Mouse (Mus musculus) spleen, adult 12 weeks (tissue): ENCODE measurements around the gene Fam107b.

Experiments used
- DNase-seq: peaks from one replicate; pipeline ENCODE4 v3.0.0; 2022; ENCODE audit warnings: low spot score

The Fam107b gene

DNA sequence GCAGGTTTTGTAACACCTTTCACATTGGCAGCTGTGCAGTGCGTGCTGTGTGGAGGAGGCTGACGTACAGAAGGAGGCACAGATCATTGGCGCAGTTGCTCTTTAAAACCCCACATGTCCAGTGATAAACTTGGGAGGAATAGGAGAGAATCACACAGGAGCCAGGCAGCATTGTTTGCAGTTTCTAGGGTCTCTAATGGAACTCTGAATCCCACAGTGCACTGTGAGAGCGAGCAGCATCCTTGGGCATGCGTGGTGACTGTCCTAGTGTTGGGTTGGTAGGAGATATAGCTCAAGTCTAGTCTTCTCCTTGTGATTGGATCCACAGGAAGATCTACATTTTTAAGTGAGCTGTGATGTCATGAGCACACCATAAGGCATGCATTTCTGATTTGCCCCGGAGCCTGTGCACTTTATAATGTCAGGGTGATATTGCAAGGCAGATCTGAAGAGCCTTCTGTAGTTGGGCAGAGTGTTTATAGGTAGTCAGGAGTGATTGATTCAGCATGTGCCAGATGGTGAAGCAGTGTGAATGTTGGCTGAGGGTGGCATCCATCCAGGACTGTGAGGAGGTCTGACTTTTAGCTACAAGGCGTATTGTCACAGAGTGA, 169.2 kb downstream of the Fam107b start:
- DNase-seq, result no peak

DNA sequence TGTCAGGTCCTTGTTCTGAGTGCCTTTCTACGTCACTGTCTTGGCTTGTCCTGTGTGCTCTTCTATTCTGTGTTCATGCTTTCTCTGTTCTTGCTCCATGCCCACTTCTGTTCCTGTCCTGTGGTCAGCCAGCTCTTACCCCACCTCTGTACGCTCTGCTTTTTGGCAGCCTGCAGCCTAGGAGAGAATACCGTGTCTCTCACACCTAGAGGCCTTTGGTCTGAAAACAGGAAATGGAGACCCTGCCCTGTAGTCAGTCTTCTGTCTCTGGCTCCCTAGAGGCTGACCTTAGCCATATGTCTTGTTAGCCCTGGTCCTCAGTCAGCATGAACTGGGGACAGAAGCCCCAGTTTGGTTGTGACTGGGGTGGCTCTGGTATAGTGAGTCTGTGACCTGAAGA, 170.0 kb downstream of the Fam107b start:
- DNase-seq, result no peak

DNA sequence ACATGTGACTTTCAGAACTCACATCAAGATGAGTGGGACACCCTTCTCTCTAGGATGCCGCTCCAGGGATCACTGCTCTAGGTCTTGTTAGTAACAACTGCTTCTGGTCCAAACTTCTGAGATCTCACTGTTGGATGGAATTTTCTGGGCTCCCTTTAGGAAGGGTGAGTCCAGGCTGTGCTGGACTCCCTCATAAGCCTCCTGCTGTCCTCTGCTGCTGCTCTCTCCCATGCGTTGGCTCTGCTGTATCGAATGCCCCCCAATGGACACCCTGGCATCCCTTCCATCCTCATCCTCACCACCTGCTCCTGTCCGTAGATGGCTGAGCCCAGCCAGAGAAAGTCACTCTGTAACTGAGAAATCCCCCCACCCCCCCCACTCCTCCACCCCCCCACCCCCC, 170.4 kb downstream of the Fam107b start:
- DNase-seq, result no peak

DNA sequence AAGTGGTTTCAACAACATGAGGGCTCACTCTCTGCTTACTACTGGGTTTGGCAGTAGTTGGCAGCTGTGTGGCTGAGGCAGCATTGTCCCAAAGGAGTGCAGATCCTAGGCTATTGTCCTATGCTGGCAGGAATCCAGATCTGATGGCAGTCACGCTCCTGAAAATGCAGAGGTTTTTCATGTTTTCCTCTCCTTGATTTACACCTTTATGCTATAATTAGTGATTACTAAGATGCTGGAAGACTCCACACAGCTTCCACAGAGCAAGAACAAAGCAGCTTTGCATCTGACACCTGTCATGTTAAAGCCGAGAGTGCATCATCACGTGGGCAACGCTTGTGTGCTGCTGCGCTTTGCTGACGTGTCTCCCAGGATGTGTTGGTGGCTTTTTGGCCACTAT, 172.2 kb downstream of the Fam107b start:
- DNase-seq, result no peak

DNA sequence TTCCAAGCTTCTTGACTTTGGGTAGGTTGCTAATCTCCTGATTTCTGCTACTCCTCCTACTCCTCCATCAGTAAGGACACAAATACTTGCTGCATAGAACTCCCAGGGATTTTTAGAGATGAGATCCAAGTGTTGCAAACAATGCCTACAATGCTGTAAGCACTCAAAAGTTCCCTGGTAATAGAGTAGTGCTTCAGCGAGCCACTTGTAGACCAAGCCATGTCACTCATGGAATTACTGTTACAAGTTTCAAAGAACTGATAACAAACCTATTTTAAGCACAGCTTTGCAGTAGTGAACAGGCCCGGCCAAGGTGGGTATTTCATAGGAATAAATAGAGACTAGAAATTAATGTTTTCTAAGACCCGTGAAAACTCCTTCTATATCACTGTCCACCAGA, 174.8 kb downstream of the Fam107b start:
- no peak for DNase-seq

DNA sequence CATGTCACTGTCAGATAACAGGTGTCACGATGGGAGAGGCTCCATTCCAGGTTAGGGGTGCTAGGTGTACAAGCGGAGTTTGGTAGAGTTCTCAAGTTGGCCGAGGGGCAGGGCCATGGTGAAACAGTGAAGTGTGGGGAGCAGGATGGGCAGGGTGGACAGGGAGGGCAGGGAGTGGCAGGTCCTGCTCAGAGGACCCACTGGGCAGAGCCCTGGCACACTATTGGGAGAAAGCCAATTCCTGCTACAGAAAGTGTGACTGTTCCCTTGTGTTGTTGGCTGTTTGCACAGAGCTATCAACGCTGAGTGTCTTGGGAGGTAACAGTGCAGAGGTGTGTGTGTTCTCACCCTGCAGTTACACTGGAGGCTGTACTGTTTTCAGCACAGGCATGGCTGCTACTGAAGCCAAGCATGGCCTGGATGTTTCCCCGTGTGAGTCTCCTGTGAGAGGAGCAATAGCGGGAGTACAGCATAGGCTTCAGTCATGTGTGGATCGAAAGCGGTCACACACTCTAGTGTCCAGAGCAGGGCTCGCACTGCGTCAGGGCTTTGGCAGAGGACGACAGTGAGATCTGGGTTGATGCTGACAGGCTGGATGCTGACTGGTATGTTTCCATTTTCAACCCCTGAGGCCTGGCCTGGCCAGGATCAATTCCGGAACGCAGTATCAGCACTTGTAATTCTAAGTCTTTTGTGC, 175.8 kb downstream of the Fam107b start:
- no peak for DNase-seq

DNA sequence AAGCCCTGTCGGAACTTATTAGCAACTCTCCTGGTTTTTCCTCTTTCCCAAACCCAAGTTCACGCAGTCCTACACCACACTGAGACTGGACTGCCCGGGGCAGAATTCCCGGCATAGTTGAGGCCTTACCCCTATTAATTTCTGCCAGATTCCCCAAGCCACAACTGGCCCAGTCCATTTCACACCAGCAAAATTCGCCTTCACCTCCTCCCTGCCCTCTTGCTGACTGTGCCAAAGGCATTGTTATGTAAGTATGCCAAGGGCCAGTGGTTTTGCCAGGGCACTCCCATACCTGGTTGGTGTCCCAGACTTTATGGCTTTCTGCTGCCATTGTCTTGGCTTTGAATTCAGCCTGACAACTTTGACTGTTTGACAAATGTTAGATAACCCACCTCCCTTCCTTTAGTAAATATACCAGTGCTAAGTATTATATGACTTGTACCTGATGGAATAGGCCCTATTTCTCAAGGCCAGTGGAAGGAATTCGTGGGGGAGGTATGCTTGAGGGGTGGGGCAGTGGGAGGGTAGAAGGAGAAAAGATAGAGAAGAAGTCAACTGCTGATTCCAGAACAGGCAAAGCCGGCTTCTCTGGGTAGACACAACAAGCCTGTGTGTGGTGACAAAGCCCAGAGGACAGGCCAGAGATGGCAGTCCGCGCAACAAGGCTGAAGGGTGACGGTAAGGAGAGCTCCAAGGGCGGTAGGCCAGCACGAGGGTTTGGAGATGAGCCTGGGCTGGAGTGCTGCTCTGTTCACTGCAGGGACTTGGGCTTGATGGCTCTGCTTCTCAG, 178.6 kb downstream of the Fam107b start:
- no peak for DNase-seq

DNA sequence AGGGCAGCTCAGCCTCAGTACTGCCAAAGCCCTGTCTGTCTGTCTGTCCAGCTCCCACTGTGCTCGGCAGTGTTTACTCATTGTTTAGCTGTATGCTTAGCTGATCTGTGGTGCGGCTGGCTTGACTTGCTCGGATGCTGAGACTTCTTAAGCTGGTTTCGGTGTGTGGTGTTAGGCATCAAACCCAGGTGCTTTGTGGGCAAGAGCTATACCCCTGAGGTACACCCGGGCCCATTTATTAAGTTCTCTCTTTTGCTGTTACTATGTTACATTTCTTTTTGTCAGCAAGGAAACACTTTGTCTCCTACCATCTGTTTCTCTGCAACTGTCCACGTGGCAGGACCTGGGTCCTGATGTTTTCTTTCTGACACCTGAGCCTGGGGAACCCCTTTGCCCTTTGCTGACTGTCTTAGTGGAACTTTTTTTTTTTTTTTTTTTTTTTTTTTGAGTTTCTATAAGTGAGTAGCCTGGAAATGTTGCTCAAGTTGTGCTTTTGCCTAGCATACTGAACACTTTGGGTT, 179.3 kb downstream of the Fam107b start:
- no peak for DNase-seq

DNA sequence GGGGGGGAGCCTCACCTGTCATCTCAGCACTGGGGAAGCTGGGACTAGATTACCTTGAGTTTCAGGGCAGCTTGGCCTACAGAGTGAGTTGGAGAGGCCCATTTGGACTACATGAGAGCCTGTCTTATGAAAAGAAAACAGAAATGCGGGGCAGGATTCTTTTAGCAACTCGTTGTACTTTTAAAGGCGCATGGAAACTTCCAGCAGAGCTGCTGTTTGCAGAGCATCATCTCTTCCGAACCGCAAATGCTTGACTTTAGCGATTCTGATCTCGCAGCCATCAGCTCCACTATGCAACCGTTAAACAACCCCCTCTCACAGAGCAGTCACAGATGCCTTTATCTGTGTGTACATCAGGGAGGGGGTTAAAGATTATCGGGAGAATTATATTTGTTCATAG, 179.8 kb downstream of the Fam107b start:
- DNase-seq, result no peak

DNA sequence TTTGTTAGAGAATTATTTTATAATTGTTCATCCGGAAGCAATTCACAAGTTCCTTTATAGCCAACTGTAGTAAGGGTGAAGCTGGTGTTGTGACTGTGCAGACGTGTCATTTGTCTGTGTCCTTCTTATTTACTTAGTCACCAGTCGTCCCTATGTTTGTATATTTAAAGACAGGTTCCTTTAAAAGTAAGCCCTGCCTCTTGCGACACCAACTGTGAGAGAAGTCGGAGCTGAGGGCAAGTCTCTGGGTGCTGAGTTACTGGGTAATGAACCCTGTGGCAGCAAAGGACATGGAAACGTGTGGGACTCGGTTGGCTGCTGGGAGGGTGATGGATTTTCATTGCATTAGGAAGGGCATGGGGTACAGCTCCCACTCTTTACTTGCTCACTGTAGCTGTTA, 182.1 kb downstream of the Fam107b start:
- DNase-seq, result no peak

DNA sequence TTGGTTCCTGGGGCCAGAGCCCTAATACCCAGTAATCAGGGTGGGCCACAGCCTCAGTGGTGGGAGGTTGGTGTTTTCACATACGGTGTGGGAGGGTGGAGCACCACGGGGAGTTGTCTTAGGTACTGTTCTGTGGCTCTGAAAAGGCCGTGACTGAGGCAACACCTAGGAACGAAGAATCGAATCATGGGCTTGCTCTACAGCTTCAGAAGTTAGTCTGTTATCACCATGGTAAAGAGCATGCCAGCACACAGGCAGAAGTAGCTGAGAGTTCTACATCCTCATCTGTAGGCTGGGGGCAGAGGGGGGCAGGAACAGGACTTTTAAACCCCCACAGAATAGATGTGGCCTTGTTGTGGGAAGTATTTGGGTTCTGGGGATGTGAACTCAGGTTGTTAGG, 182.6 kb downstream of the Fam107b start:
- DNase-seq, result no peak

DNA sequence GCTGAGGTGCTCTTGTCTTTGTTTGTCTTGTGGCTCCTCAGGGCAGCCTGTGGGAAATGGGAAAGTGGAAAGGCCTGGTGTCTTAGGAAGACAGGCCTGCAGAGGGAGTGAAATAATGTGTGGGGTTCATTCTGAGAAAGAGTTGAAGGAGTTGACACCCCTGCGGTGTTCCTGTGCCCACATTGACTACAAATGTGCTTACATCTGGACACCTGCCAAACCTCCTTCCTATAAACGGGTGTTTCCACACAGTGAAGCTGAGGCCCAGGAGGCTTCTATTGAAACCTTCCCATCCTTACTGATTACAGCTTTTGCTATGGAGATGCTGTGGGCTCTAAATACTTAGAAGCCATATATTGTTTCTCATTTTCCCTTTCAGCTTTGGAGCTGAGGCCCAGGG, 183.5 kb downstream of the Fam107b start:
- DNase-seq, result no peak

DNA sequence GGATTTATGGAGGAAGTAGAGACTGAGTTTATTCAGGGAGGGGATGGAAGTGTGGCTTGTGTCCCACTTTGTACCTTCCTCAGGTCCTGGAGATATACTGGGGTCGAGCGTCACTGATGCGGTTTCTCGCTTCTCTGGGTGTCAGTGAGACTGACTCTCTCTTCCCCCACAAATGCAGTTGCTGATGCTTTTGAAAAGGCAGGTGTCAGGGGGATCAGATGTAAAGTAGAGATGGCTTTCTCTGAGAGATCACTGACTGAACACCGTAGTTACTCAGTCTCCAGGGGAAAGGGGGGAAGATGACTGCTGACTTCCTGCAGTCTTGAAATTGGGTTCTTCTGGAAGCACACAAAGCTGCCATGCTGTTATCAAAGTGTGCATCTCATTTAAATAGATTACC, 185.6 kb downstream of the Fam107b start:
- DNase-seq, result no peak

DNA sequence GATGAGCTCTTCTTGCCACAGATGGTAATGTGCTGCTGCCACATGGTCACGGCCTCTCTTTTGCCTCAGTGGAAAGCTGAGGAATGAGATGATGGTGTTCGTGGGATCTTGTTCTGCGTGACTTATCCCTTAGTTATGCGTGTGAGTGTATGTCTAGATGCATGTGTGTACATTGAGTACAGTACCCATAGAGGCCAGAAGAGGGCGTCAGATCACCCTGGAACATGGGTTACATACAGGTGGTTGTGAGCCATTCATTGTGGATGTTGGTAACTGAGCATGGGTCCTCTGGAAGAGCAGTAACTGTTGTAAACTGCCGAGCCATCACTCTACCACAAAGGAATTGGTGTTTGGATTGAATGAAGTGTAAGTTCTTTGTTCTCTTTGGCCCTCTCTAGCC, 188.1 kb downstream of the Fam107b start:
- DNase-seq, result no peak

DNA sequence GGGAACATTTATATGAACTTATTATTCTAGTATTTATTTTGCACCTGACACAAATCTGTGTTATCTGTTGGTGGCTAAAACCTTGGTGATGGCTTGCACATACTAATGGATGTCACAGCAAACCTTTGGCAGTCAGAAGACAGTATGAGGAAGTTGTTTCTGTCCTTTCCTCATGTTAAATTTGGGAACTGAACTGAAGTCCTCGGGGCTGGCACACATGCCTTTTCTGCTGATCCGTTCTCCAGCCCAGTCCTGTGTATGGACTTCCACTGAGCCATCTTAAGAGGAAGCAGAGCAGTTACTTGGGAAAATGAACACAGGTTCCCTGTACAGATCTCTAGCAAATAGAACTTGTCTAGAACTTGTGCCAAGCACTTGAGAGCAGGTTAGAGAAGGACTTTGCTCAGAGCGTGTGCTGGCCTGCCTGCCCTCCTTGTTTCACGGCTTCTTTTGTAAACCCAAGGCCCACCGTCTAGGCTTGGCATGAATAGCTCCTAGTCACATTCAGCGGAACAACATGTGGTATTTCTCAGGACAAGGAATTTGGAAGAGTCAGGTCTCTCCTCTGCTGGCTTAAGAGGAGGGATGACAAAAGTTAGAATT, 190.0 kb downstream of the Fam107b start:
- DNase-seq, result no peak

DNA sequence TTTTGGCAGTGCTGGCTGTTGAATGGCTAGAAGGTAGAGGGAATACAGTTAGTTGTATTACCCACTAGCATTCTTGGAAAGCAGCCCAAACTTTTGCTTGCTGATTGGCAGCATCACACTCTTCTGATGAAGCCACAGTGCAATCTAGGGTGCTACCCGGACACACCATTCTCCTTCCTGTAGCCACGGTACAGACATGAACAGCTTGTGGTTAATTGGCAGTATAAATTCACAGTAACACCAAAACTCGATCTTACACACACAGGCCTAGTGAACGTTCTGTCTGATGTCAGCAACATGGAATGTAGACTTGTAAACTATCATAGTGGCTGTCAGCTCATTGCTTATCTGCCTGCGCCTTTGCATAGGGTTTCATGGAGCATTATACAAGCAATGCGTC, 193.8 kb downstream of the Fam107b start:
- no peak for DNase-seq

DNA sequence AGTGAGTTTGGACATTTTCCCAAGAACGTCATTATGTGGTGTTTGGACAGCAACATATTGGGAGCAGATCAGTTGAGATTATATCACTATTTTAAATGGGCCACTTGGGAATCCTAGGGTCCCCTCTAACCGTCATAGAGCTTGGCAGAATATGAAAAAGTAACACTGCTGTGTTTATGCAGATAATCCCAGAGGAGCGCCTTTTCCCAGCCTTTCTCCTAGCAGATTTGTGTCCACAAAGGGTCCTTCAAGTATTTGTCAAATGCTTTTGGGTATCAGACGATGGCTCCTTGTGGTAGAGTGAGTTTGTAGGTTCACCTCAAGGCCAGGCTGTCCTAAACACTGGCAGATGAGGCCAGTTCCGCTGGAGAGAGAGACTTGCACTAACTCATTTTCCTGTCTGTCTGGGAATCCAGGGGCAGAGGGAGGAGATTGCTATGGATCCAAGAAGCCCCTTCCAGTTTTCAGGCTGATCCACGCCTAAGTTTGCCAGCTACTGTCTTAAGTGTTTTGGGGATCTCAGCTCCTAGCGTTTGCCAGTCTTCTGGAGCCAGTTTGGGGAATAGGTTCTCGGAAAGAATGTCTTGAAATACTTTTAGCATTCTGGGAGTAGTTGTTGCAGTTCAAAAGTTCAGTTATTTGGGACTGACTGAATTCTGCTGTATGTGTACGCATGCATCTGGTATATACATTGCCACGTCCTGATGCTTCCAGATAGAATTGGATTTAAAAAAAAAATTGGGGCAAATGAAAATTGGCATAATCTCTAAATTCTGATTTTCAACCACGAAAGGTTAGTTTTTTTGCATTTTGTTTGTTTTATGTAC, 195.9 kb downstream of the Fam107b start:
- DNase-seq, result no peak

DNA sequence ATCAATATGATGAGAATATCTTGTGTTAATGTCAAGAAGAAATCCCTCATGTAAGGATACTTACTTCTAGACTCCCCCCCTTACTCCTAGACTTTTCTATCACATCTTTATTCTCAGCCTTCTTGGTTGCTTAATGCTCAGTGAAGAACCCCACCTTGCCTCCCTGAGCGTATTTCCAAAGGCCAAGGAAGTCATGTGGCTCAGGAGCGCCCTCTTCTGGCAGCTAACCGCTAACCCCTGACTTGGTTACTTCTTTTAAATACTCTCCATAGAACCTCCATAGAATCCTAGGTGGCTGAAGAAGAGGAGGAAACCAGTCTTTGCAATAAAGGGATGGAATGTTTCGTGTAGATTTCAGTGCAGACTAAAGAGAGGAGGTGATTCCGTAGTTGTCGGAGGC, 199.0 kb downstream of the Fam107b start:
- peak; percentile 54 for DNase-seq

DNA sequence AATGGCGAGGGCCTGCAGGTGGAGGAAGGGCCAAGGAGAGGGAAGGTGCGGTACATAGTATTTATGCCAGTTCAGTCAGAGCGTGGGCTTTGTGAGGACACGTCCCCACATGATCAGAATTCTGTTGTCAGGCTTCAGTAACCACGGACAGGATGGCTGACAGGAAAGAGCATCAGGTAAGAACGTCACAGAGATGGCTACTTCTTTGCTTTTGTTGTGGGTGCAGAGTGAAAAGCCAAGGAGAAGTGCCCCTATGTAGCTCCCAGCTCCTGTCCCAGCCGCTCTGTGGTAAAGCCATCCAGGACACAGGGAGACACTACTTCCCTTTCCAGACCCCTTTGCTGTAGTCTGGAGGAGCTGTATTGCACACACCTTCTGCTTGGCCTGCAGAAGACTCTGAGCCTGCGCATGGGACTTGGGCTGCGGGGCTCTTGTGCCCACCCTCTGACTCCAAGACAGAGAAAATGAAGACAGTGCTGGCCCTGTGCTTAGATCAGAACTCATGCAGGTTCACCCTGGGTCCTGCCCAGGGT, 199.6 kb downstream of the Fam107b start:
- no peak for DNase-seq

DNA sequence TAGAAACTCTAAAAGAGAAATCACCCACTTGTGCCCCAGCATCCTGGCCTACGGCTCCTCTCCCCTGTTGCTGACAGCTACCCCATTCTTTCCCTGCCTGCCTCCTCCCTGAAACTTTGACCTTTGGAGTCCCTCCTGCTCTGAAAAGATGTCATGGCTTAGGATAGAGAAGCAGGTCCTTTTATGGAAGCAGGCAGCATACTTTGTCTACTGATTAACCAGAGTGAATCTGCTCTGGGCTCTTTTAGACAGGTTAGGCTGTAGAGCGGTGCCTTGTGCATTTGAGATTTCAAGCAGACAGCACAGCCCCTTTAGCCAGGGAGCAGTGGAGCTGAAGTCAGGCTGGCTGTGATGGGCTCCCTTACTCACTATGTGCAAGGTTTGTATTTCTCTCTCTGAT, 200.1 kb downstream of the Fam107b start:
- no peak for DNase-seq

DNA sequence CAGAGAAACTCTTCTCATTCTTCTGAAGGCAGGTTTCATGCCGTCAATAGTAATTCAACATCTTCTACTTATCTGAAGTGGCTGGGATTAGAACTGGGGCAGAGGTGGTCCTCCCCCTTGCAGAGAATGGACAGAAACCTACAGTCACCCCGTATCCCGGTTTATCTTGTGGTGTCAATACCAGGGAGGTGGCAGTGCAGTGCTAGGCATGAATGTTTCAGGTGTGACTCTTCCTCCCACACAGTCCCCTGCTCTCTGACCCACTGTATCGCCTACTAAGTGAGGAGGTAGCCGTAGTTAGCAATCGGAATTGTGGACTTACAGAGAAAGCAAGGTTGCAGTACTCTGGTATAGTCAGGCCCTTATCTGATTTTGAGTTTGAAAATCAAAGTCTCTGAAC, 201.2 kb downstream of the Fam107b start:
- DNase-seq, result no peak

DNA sequence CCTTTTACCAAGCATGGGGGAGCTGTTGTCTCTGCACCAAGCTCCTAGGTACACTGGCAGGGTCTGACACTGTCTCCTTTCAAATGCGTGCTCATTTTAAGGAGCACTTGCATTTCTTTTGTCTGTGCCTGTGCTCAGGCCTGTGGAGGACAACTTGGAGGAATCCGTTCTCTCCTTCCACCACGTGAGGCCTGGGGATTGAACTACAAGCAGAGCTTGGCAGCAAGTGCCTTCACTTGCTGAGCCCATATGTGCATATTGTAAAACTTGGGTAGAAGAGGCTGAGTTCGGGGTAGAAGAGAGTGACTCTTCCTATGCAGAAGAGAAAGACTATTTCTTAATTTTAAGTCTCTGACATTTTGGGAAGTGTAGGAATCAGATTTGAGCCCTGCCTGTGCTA, 202.8 kb downstream of the Fam107b start:
- DNase-seq, result no peak
